Mouse (Mus musculus): ENCODE measurements around the gene Mdfic. TPM values are rescaled to one million over a fixed set of nuclear protein-coding genes. Genes with fewer than 3 reads are reported as not detected.

The Mdfic gene
- polyA plus RNA-seq, 1 experiment: 0.02 TPM

- no peaks in the 10 kb centered on the region for H3K27me3 ChIP-seq (ENCODE audit: control insufficient read depth)
- H3K4me3 ChIP-seq (replicated peaks): no peak overlapping the region
- no peaks in the 10 kb centered on the region for H3K36me3 ChIP-seq (ENCODE audit: control insufficient read depth)
- TF ChIP-seq TAL1 (IDR thresholded peaks at IDR 0.05; ENCODE audit: low read length): no peak
- TF ChIP-seq GATA1 (IDR thresholded peaks at IDR 0.05; ENCODE audit: low read length): no peak
- no peaks in the 10 kb centered on the region for H3K4me1 ChIP-seq (ENCODE audit: control insufficient read depth)
- H3K9me3 ChIP-seq (ENCODE audit: control insufficient read depth, low read length): no peaks in the 10 kb centered on the region; the same call in 1 of the 2 replicates
Measured at GRCm38 (mm10) chr6:15748236-15748635, 27.8 kb downstream of the Mdfic start.

- Histone ChIP-seq H3K27me3 (ENCODE audit: control insufficient read depth) (no peaks in the 10 kb centered on the region), H3K4me1 (ENCODE audit: control insufficient read depth) (no peaks in the 10 kb centered on the region), H3K36me3 (ENCODE audit: control insufficient read depth) (no peaks in the 10 kb centered on the region), H3K9me3 (ENCODE audit: control insufficient read depth, low read length) (no peaks in the 10 kb centered on the region; the same call in 1 of the 2 replicates), H3K4me3 (replicated peaks) (no peak overlapping the region)
- TF ChIP-seq GATA1 (IDR thresholded peaks at IDR 0.05; ENCODE audit: low read length) (no peak), TAL1 (IDR thresholded peaks at IDR 0.05; ENCODE audit: low read length) (no peak)
Measured at GRCm38 (mm10) chr6:15748943-15749342, 28.5 kb downstream of the Mdfic start.

GRCm38 (mm10) chr6:15750101-15750500, 29.6 kb downstream of the Mdfic start:
- no peaks in the 10 kb centered on the region for H3K27me3 ChIP-seq (ENCODE audit: control insufficient read depth)
- TF ChIP-seq TAL1 (IDR thresholded peaks at IDR 0.05; ENCODE audit: low read length) (no peak), GATA1 (IDR thresholded peaks at IDR 0.05; ENCODE audit: low read length) (no peak)
- H3K36me3 ChIP-seq (ENCODE audit: control insufficient read depth): no peaks in the 10 kb centered on the region
- no peak overlapping the region for H3K4me3 ChIP-seq (replicated peaks)
- H3K4me1 ChIP-seq (ENCODE audit: control insufficient read depth): no peaks in the 10 kb centered on the region
- no peaks in the 10 kb centered on the region; the same call in 1 of the 2 replicates for H3K9me3 ChIP-seq (ENCODE audit: control insufficient read depth, low read length)

GRCm38 (mm10) chr6:15751375-15751774, 30.9 kb downstream of the Mdfic start:
- H3K4me3 ChIP-seq (replicated peaks): no peak overlapping the region
- no peaks in the 10 kb centered on the region for H3K36me3 ChIP-seq (ENCODE audit: control insufficient read depth)
- H3K27me3 ChIP-seq (ENCODE audit: control insufficient read depth): no peaks in the 10 kb centered on the region
- no peaks in the 10 kb centered on the region; the same call in 1 of the 2 replicates for H3K9me3 ChIP-seq (ENCODE audit: control insufficient read depth, low read length)
- TF ChIP-seq TAL1 (IDR thresholded peaks at IDR 0.05; ENCODE audit: low read length): no peak
- no peak for TF ChIP-seq GATA1 (IDR thresholded peaks at IDR 0.05; ENCODE audit: low read length)
- no peaks in the 10 kb centered on the region for H3K4me1 ChIP-seq (ENCODE audit: control insufficient read depth)

GRCm38 (mm10) chr6:15752160-15752559, 31.7 kb downstream of the Mdfic start:
- H3K4me3 ChIP-seq (replicated peaks): no peak overlapping the region
- H3K27me3 ChIP-seq (ENCODE audit: control insufficient read depth): no peaks in the 10 kb centered on the region
- no peaks in the 10 kb centered on the region for H3K4me1 ChIP-seq (ENCODE audit: control insufficient read depth)
- H3K9me3 ChIP-seq (ENCODE audit: control insufficient read depth, low read length): no peaks in the 10 kb centered on the region; the same call in 1 of the 2 replicates
- H3K36me3 ChIP-seq (ENCODE audit: control insufficient read depth): no peaks in the 10 kb centered on the region
- TF ChIP-seq GATA1 (IDR thresholded peaks at IDR 0.05; ENCODE audit: low read length): no peak
- TF ChIP-seq TAL1 (IDR thresholded peaks at IDR 0.05; ENCODE audit: low read length): no peak

- Histone ChIP-seq H3K36me3 (ENCODE audit: control insufficient read depth) (no peaks in the 10 kb centered on the region), H3K4me1 (ENCODE audit: control insufficient read depth) (no peaks in the 10 kb centered on the region), H3K9me3 (ENCODE audit: control insufficient read depth, low read length) (no peaks in the 10 kb centered on the region; the same call in 1 of the 2 replicates), H3K4me3 (replicated peaks) (no peak overlapping the region), H3K27me3 (ENCODE audit: control insufficient read depth) (no peaks in the 10 kb centered on the region)
- no peak for TF ChIP-seq GATA1 (IDR thresholded peaks at IDR 0.05; ENCODE audit: low read length)
- TF ChIP-seq TAL1 (IDR thresholded peaks at IDR 0.05; ENCODE audit: low read length): no peak
Measured at GRCm38 (mm10) chr6:15753208-15753607, 32.7 kb downstream of the Mdfic start.

GRCm38 (mm10) chr6:15758394-15758793, 37.9 kb downstream of the Mdfic start:
- H3K27me3 ChIP-seq (ENCODE audit: control insufficient read depth): no peaks in the 10 kb centered on the region
- H3K4me3 ChIP-seq (replicated peaks): no peak overlapping the region
- no peaks in the 10 kb centered on the region for H3K9me3 ChIP-seq (ENCODE audit: control insufficient read depth, low read length)
- no peaks in the 10 kb centered on the region for H3K36me3 ChIP-seq (ENCODE audit: control insufficient read depth)
- no peaks in the 10 kb centered on the region for H3K4me1 ChIP-seq (ENCODE audit: control insufficient read depth)
- TF ChIP-seq TAL1 (IDR thresholded peaks at IDR 0.05; ENCODE audit: low read length) (no peak), GATA1 (IDR thresholded peaks at IDR 0.05; ENCODE audit: low read length) (no peak)

- Histone ChIP-seq H3K4me3 (replicated peaks) (no peak overlapping the region), H3K36me3 (ENCODE audit: control insufficient read depth) (no peaks in the 10 kb centered on the region), H3K27me3 (ENCODE audit: control insufficient read depth) (no peaks in the 10 kb centered on the region), H3K4me1 (ENCODE audit: control insufficient read depth) (no peaks in the 10 kb centered on the region), H3K9me3 (ENCODE audit: control insufficient read depth, low read length) (no peaks in the 10 kb centered on the region)
- TF ChIP-seq TAL1 (IDR thresholded peaks at IDR 0.05; ENCODE audit: low read length): no peak
Measured at GRCm38 (mm10) chr6:15760750-15761149, 40.3 kb downstream of the Mdfic start.

GRCm38 (mm10) chr6:15764039-15764438, 43.6 kb downstream of the Mdfic start:
- no peaks in the 10 kb centered on the region for H3K27me3 ChIP-seq (ENCODE audit: control insufficient read depth)
- H3K4me1 ChIP-seq (ENCODE audit: control insufficient read depth): no peaks in the 10 kb centered on the region
- TF ChIP-seq TAL1 (IDR thresholded peaks at IDR 0.05; ENCODE audit: low read length) (no peak), GATA1 (IDR thresholded peaks at IDR 0.05; ENCODE audit: low read length) (no peak)
- H3K9me3 ChIP-seq (ENCODE audit: control insufficient read depth, low read length): no peaks in the 10 kb centered on the region
- H3K36me3 ChIP-seq (ENCODE audit: control insufficient read depth): no peaks in the 10 kb centered on the region
- no peak overlapping the region for H3K4me3 ChIP-seq (replicated peaks)

- H3K9me3 ChIP-seq (ENCODE audit: control insufficient read depth, low read length): no peaks in the 10 kb centered on the region
- no peaks in the 10 kb centered on the region for H3K4me1 ChIP-seq (ENCODE audit: control insufficient read depth)
- TF ChIP-seq TAL1 (IDR thresholded peaks at IDR 0.05; ENCODE audit: low read length) (no peak), GATA1 (IDR thresholded peaks at IDR 0.05; ENCODE audit: low read length) (no peak)
- no peak overlapping the region for H3K4me3 ChIP-seq (replicated peaks)
- H3K27me3 ChIP-seq (ENCODE audit: control insufficient read depth): no peaks in the 10 kb centered on the region
- H3K36me3 ChIP-seq (ENCODE audit: control insufficient read depth): no peaks in the 10 kb centered on the region
Measured at GRCm38 (mm10) chr6:15767460-15767859, 47.0 kb downstream of the Mdfic start.
